Mouse (Mus musculus) naive thymus-derived CD4-positive, alpha-beta T cell, adult 2 months (primary cell): ENCODE measurements around the gene Ash1l.

ENCODE experiments used
- DNase-seq: peaks from one replicate; pipeline ENCODE4 v3.0.0-alpha.2; 2011; ENCODE audit warnings: low read depth

The Ash1l gene

GRCm38 (mm10) chr3:88950576-88951326 lies at the start of gene Ash1l, which contains the start of gene Dap3:
Gene Ash1l (plus strand): TSS chr3:88950622.
Gene Dap3 (minus strand): TSS chr3:88951181.
- peak; percentile 91 for DNase-seq

- no peak for DNase-seq
Observed at GRCm38 (mm10) chr3:88904803-88905202, 45.6 kb upstream of the Ash1l start.

GRCm38 (mm10) chr3:88905209-88905608 lies 45.2 kb upstream of the Ash1l start:
- DNase-seq: no peak

- no peak for DNase-seq
Observed at GRCm38 (mm10) chr3:88905741-88906140, 44.7 kb upstream of the Ash1l start.

GRCm38 (mm10) chr3:88906393-88907159 lies 43.8 kb upstream of the Ash1l start:
- DNase-seq: no peak

GRCm38 (mm10) chr3:88912585-88912984 lies 37.8 kb upstream of the Ash1l start:
- no peak for DNase-seq

- peak; percentile 94 for DNase-seq
Observed at GRCm38 (mm10) chr3:88913511-88914383, 36.7 kb upstream of the Ash1l start, which contains the start of gene Msto1. Gene Msto1 (minus strand): TSS chr3:88913999.

GRCm38 (mm10) chr3:88914384-88914810 lies 36.0 kb upstream of the Ash1l start:
- no peak for DNase-seq

GRCm38 (mm10) chr3:88918981-88919380 lies 31.4 kb upstream of the Ash1l start:
- DNase-seq: no peak

GRCm38 (mm10) chr3:88921411-88921810 lies 29.0 kb upstream of the Ash1l start:
- DNase-seq: no peak

GRCm38 (mm10) chr3:88923989-88924591 lies 26.3 kb upstream of the Ash1l start:
- no peak for DNase-seq

GRCm38 (mm10) chr3:88925651-88926050 lies 24.8 kb upstream of the Ash1l start:
- no peak for DNase-seq

- DNase-seq: no peak
Observed at GRCm38 (mm10) chr3:88929501-88929900, 20.9 kb upstream of the Ash1l start.

GRCm38 (mm10) chr3:88939071-88939470 lies 11.4 kb upstream of the Ash1l start:
- no peak for DNase-seq

GRCm38 (mm10) chr3:88939749-88940148 lies 10.7 kb upstream of the Ash1l start:
- peak; percentile 80 for DNase-seq

- DNase-seq: no peak
Observed at GRCm38 (mm10) chr3:88942316-88942880, 8.0 kb upstream of the Ash1l start.

GRCm38 (mm10) chr3:88944109-88944508 lies 6.3 kb upstream of the Ash1l start:
- no peak for DNase-seq

- peak; percentile 91 for DNase-seq
Observed at GRCm38 (mm10) chr3:88949786-88950575, 441 bp upstream of the Ash1l start.

- DNase-seq: no peak
Observed at GRCm38 (mm10) chr3:88951327-88951800, 942 bp downstream of the Ash1l start.

GRCm38 (mm10) chr3:88953246-88953645 lies 2.8 kb downstream of the Ash1l start:
- DNase-seq: no peak
